Mouse (Mus musculus): ENCODE data around the gene Odf3l1. TPM values are rescaled to one million over a fixed set of nuclear protein-coding genes. Genes with fewer than 3 reads are reported as not detected.

Odf3l1 gene
- polyA plus RNA-seq, 1 experiment from 2014 or later = not detected

- Histone ChIP-seq H3K9me3 (no peaks in the 10 kb centered on the region), H3K36me3 (replicated peaks) (no peaks in the 10 kb centered on the region), H3K27ac (0 out of 2 replicates have a peak overlapping the region, but pooled peaks have one; percentile 40), H3K4me1 (peaks cover 12% of the 10 kb centered on the region), H3K27me3 (ENCODE audit: poor library complexity, severe bottlenecking) (no peaks in the 10 kb centered on the region), H3K4me3 (no peak overlapping the region)
- WGBS = 64% methylated on average over 9 of the region's 9 CpGs
- DNase-seq (ENCODE audit: extremely low spot score, low spot score) = no peak
Observed at GRCm38 (mm10) chr9:56876784-56877183, 12.3 kb upstream of the Odf3l1 start.

DNA sequence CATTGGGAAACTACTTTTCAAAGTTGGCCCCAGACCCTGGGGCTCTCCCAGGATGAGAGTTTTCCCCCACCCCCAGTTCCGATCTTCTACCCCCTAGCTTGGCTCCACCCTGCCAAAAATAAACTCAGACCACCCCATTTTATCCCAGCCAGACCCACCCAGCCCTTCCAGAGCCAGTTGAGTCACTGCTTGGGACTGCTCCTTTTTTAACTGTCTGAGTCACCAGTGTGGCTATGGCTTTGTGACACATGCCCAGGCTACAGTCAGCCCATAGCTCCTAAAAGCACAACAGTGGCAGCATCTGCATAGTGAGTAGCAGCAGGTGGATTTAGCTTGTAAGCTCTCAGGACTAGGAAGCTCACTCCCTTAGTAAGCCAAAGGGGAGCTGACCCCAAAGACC lies 8.6 kb upstream of the Odf3l1 start:
- H3K36me3 ChIP-seq (replicated peaks) = no peaks in the 10 kb centered on the region
- WGBS = 86% methylated on average over 1 of the region's 1 CpGs
- no peak overlapping the region for H3K27ac ChIP-seq
- peaks cover 14% of the 10 kb centered on the region for H3K4me1 ChIP-seq
- H3K9me3 ChIP-seq = no peaks in the 10 kb centered on the region
- no peak overlapping the region for H3K4me3 ChIP-seq
- H3K27me3 ChIP-seq (ENCODE audit: poor library complexity, severe bottlenecking) = peaks cover 5% of the 10 kb centered on the region; the same call in 1 of the 2 replicates
- DNase-seq (ENCODE audit: extremely low spot score, low spot score) = no peak

- Histone ChIP-seq H3K9me3 (no peaks in the 10 kb centered on the region), H3K27me3 (ENCODE audit: poor library complexity, severe bottlenecking) (peaks cover 13% of the 10 kb centered on the region), H3K4me3 (no peak overlapping the region), H3K36me3 (replicated peaks) (no peaks in the 10 kb centered on the region), H3K27ac (no peak overlapping the region), H3K4me1 (peaks cover 16% of the 10 kb centered on the region)
- WGBS = 87% methylated on average over 5 of the region's 5 CpGs
- no peak for DNase-seq (ENCODE audit: extremely low spot score, low spot score)
Observed at GRCm38 (mm10) chr9:56872105-56872903, 7.8 kb upstream of the Odf3l1 start.

DNA sequence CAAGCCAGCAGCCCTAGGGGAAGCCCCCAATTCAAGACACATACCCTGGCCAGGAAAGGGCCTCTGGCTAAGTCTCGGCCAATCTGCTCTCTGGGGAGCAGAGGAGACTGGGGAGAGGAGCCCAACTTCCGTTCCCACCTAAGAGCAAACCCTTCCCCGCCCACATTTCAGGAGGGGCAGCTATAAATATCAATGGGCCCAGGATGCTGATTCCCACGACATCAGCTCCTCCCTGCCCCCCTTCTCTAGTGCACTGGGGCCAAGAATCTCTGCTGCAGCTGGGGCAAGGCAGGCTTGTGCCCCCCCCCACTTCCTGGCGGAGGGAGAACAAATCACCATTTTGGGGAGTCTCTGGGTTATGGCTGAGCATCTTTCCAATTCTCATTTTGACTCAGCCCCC lies 6.7 kb upstream of the Odf3l1 start:
- peaks cover 25% of the 10 kb centered on the region for H3K27me3 ChIP-seq (ENCODE audit: poor library complexity, severe bottlenecking)
- H3K4me1 ChIP-seq = peaks cover 11% of the 10 kb centered on the region
- H3K27ac ChIP-seq = no peak overlapping the region
- no peak for DNase-seq (ENCODE audit: extremely low spot score, low spot score)
- H3K4me3 ChIP-seq = no peak overlapping the region
- H3K36me3 ChIP-seq (replicated peaks) = no peaks in the 10 kb centered on the region
- 65% methylated on average over 5 of the region's 5 CpGs for WGBS
- H3K9me3 ChIP-seq = no peaks in the 10 kb centered on the region

GRCm38 (mm10) chr9:56870778-56871177 lies 6.3 kb upstream of the Odf3l1 start:
- Histone ChIP-seq H3K9me3 (no peaks in the 10 kb centered on the region), H3K27me3 (ENCODE audit: poor library complexity, severe bottlenecking) (peaks cover 29% of the 10 kb centered on the region), H3K36me3 (replicated peaks) (no peaks in the 10 kb centered on the region), H3K4me3 (no peak overlapping the region), H3K27ac (no peak overlapping the region), H3K4me1 (peaks cover 11% of the 10 kb centered on the region)
- 84% methylated on average over 10 of the region's 10 CpGs for WGBS
- DNase-seq (ENCODE audit: extremely low spot score, low spot score) = no peak

DNA sequence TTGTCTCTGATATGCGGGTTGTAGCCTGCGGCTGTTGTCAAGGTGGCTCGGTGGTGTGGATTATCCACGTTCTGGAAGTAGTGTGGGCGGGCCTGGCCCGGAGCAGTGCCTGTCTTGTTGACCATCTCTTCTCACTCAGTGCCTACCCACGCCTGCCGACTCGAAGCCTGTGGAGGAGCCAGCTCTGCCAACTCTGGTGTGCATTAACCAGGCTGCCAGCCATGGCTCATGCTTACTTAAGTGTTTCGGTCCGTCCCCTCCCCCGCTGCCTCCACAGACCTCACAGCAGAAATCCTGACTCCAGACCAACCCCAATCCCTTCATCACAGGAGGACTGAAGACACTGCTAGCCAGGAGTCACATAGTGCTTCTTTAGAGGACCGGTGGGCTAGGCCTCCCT lies 5.1 kb upstream of the Odf3l1 start:
- no peak overlapping the region for H3K4me3 ChIP-seq
- no peak overlapping the region for H3K27ac ChIP-seq
- H3K36me3 ChIP-seq (replicated peaks) = no peaks in the 10 kb centered on the region
- H3K4me1 ChIP-seq = peaks cover 23% of the 10 kb centered on the region
- H3K27me3 ChIP-seq (ENCODE audit: poor library complexity, severe bottlenecking) = peaks cover 41% of the 10 kb centered on the region
- 77% methylated on average over 13 of the region's 13 CpGs for WGBS
- no peak for DNase-seq (ENCODE audit: extremely low spot score, low spot score)
- H3K9me3 ChIP-seq = no peaks in the 10 kb centered on the region

DNA sequence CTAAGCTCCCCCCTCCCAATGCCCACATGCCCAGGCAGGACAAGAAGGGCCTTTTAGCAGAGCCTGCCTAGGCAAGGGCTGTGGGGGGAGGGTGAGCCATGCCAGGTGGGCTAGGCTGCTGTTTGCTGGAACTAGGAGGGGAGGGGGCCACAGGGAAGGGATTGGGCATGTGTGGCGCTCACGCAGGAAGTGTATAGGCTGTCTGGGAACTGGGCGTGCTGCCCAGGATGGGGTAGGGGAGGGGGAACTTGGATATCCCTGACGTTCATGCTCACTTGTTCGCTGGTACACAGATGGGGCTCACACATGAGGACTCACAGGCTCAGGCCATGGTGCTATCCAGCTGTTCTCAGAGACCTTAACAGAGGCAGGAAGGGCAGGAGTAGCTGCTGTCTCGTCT lies 3.8 kb upstream of the Odf3l1 start:
- Histone ChIP-seq H3K9me3 (no peaks in the 10 kb centered on the region), H3K4me3 (no peak overlapping the region), H3K36me3 (replicated peaks) (no peaks in the 10 kb centered on the region), H3K27me3 (ENCODE audit: poor library complexity, severe bottlenecking) (peaks cover 54% of the 10 kb centered on the region), H3K4me1 (peaks cover 33% of the 10 kb centered on the region), H3K27ac (peak overlapping the region; percentile 35; the same call in 1 of the 2 replicates)
- 60% methylated on average over 6 of the region's 6 CpGs for WGBS
- no peak for DNase-seq (ENCODE audit: extremely low spot score, low spot score)

DNA sequence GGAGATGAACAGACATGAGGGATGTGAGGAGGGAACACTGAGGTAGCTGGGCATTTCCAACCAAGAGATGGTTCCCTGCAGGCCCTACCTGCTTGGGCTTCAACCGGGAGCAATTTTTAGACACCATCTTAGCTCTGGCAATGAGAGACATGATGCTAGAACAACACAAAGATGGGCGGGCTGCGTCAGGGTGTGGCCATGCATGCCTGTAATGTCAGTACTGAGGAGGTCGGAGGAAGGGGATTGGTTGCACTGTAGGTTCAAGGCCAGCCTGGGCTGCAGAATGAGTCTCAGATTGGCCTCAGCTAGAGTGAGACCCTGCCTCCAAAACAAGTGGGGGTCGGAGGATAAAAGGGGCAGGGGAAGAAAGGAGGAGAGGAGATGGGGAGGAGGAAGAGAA lies 2.0 kb upstream of the Odf3l1 start:
- H3K9me3 ChIP-seq = no peaks in the 10 kb centered on the region
- H3K4me1 ChIP-seq = peaks cover 33% of the 10 kb centered on the region
- H3K27me3 ChIP-seq (ENCODE audit: poor library complexity, severe bottlenecking) = peaks cover 61% of the 10 kb centered on the region
- no peaks in the 10 kb centered on the region for H3K36me3 ChIP-seq (replicated peaks)
- DNase-seq (ENCODE audit: extremely low spot score, low spot score) = no peak
- WGBS = 82% methylated on average over 5 of the region's 5 CpGs
- H3K27ac ChIP-seq = no peak overlapping the region
- no peak overlapping the region for H3K4me3 ChIP-seq

DNA sequence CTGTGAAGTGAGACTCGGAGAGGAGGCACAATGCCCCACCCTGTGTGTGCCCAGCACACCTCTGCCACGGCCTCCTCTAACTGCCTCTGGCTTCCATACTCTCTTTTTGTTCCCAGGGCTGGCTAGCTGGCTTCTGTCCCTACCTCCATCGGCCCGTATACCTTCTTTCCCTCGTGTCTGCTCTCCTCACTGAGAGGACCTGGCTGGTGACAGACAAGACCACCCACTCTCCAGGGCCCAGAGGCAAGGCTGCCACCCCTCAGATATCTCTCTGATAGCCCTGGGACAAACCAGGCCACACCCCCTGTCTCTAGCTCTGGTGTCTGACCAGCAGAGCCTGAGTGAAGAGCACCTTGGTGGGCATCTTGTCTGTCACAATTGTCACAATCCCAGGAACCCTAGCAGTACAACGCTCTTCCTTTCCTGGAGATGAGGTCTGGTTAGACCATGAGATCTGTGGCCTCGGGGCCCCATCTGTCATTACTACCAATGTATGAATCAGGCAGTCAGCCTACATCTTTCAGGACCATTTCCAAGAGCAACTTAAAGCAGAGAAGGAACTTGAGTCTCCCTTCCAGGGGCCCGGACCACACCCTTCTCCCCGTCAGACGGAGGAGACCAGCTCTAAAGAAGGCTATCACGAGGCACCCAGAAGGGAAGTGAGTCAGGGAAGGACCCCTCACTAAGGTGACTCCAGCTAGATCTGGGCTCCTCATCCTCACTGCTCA lies 1.4 kb upstream of the Odf3l1 start:
- no peak overlapping the region for H3K4me3 ChIP-seq
- H3K9me3 ChIP-seq = no peaks in the 10 kb centered on the region
- peaks cover 31% of the 10 kb centered on the region for H3K4me1 ChIP-seq
- no peak for DNase-seq (ENCODE audit: extremely low spot score, low spot score)
- 81% methylated on average over 11 of the region's 11 CpGs for WGBS
- peaks cover 61% of the 10 kb centered on the region for H3K27me3 ChIP-seq (ENCODE audit: poor library complexity, severe bottlenecking)
- no peaks in the 10 kb centered on the region for H3K36me3 ChIP-seq (replicated peaks)
- H3K27ac ChIP-seq = no peak overlapping the region

DNA sequence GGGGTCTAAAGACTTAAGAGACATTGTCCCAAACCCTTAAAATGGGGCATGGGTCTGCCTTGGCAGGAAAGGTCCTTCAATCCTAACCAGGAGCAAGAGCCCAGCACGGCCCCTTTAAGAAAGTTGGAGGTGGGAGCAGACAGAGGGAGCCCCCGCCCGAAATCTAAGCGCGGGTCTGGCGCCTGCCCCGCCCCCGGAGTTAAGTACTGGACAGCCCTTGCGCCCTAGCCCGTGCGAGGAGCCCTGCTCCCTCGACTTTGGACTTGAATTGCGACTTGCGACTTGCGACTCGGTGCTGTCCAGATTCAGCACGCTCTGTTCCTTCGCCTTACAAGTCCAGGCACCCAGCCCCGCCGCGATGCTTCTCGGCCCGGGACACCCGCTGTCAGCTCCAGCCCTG lies 353 bp upstream of the Odf3l1 start, which contains the start of gene Cspg4:
Cspg4 (plus strand) TSS at position 202 of the 400 bp plus-strand sequence.
- Histone ChIP-seq H3K36me3 (replicated peaks) (no peaks in the 10 kb centered on the region), H3K9me3 (no peaks in the 10 kb centered on the region), H3K27me3 (ENCODE audit: poor library complexity, severe bottlenecking) (peaks cover 61% of the 10 kb centered on the region), H3K4me1 (peaks cover 35% of the 10 kb centered on the region), H3K27ac (peak within 1 kb of the TSS; percentile 36; the same call in 1 of the 2 replicates), H3K4me3 (peak within 1 kb of the TSS; percentile 47)
- WGBS = 3% methylated on average over 24 of the region's 24 CpGs
- DNase-seq (ENCODE audit: extremely low spot score, low spot score) = peak; percentile 53

GRCm38 (mm10) chr9:56862863-56863262 lies 1.6 kb downstream of the Odf3l1 start:
- Histone ChIP-seq H3K27me3 (ENCODE audit: poor library complexity, severe bottlenecking) (peaks cover 53% of the 10 kb centered on the region), H3K4me1 (peaks cover 27% of the 10 kb centered on the region), H3K9me3 (no peaks in the 10 kb centered on the region), H3K27ac (no peak overlapping the region), H3K4me3 (no peak overlapping the region), H3K36me3 (replicated peaks) (no peaks in the 10 kb centered on the region)
- WGBS = 75% methylated on average over 2 of the region's 2 CpGs
- DNase-seq (ENCODE audit: extremely low spot score, low spot score) = no peak

- 74% methylated on average over 15 of the region's 15 CpGs for WGBS
- Histone ChIP-seq H3K36me3 (replicated peaks) (no peaks in the 10 kb centered on the region), H3K4me1 (peaks cover 26% of the 10 kb centered on the region), H3K9me3 (no peaks in the 10 kb centered on the region), H3K27ac (no peak overlapping the region), H3K4me3 (no peak overlapping the region), H3K27me3 (ENCODE audit: poor library complexity, severe bottlenecking) (peaks cover 31% of the 10 kb centered on the region)
- no peak for DNase-seq (ENCODE audit: extremely low spot score, low spot score)
Observed at GRCm38 (mm10) chr9:56860486-56861269, 3.8 kb downstream of the Odf3l1 start.

Data from forebrain, embryonic 10.5 days (tissue).